Mouse (Mus musculus) midbrain, postnatal 0 days (tissue): ENCODE measurements around the gene Gpx6. TPM values are rescaled to one million over a fixed set of nuclear protein-coding genes. Genes with fewer than 3 reads are reported as not detected.

Experiments used
- ATAC-seq: fragments of 200-750 bp; cut with Nextera tagmentation; 2 replicates; pipeline ENCODE4 v1.8.0; 2017; ENCODE audit warnings: moderate number of reproducible peaks, mild to moderate bottlenecking, moderate TSS enrichment, moderate library complexity; ENCODE audit not compliant: low FRiP score
- DNase-seq: peaks from one replicate; pipeline ENCODE4 v3.0.0-alpha.2; 2015; ENCODE audit warnings: low spot score
- H3K27ac ChIP-seq: fragments of 300-500 bp; sonication (generic); 2 replicates; pipeline ENCODE4 v1.5.1; 2014; ENCODE audit warnings: low read depth, mild to moderate bottlenecking, low read length, mixed read lengths
- H3K27me3 ChIP-seq: fragments of 300-500 bp; sonication (generic); 2 replicates; pipeline ENCODE4 v1.6.1; 2014; ENCODE audit warnings: low read length, control low read depth, mixed read lengths; ENCODE audit not compliant: insufficient read depth
- H3K36me3 ChIP-seq: fragments of 300-500 bp; sonication (generic); 2 replicates; pipeline ENCODE4 v1.6.1; 2014; ENCODE audit warnings: low read length, control low read depth, mixed read lengths; ENCODE audit not compliant: insufficient read depth
- H3K4me1 ChIP-seq: fragments of 300-500 bp; sonication (generic); 2 replicates; pipeline ENCODE4 v1.6.1; 2014; ENCODE audit warnings: mild to moderate bottlenecking, control low read depth, antibody characterized with exemption, low read length, mixed read lengths; ENCODE audit not compliant: insufficient read depth
- H3K4me2 ChIP-seq: fragments of 300-500 bp; sonication (generic); 2 replicates; pipeline ENCODE4 v1.6.1; 2014; ENCODE audit warnings: low read depth, mild to moderate bottlenecking, low read length, mixed read lengths; ENCODE audit not compliant: poor library complexity, severe bottlenecking
- H3K4me3 ChIP-seq: fragments of 300-500 bp; sonication (generic); 2 replicates; pipeline ENCODE4 v1.5.1; 2014; ENCODE audit warnings: low read depth, mild to moderate bottlenecking, low read length, moderate library complexity
- H3K9ac ChIP-seq: fragments of 300-500 bp; sonication (generic); replicated peaks from 2 replicates; pipeline ENCODE4 v1.6.1; 2014; ENCODE audit warnings: mild to moderate bottlenecking, low read length, moderate library complexity, mixed read lengths; ENCODE audit not compliant: poor library complexity, severe bottlenecking
- H3K9me3 ChIP-seq: fragments of 300-500 bp; sonication (generic); 2 replicates; pipeline ENCODE4 v1.6.1; 2016; ENCODE audit warnings: low read length, control low read depth
- CTCF ChIP-seq: IDR thresholded peaks from 2 replicates; pipeline ENCODE4 v1.5.1; 2016; ENCODE audit warnings: antibody characterized with exemption, mild to moderate bottlenecking
- WGBS: fragments of 180-500 bp; shearing (Covaris S2); extraction: QIAGEN DNeasy Blood & Tissue Kit; methylation state at CpG from one replicate; pipeline ENCODE4 v1.1.7; 2014; 5-methylcytosine and 5-hydroxymethylcytosine counted together
- polyA plus RNA-seq: library from polyadenylated mRNA; unstranded; fragments of >200 nt; fragmentation: Nextera tagmentation; extraction: Ambion mirVana; gene quantifications from 2 replicates; pipeline ENCODE4 v1.2.1, GENCODE M21; 2015
- total RNA-seq: library from RNA; depleted of rRNA; stranded (reverse); fragments of >200 nt; gene quantifications from 2 replicates; pipeline ENCODE4 v1.2.3, GENCODE M21; 2014; rRNA removed

Gpx6 gene
- total RNA-seq (not detected in 2 replicates), polyA plus RNA-seq (0.26 and 0.58 TPM in 2 replicates)

GRCm38 (mm10) chr13:21311926-21312325 is at the start of gene Gpx6:
Gpx6 (plus strand) TSS chr13:21312125.
- no peak within 1 kb of the TSS for H3K27ac ChIP-seq
- no peaks in the 10 kb centered on the region for H3K27me3 ChIP-seq
- H3K9ac ChIP-seq = no peak within 1 kb of the TSS
- H3K36me3 ChIP-seq = no peaks in the 10 kb centered on the region
- no peaks in the 10 kb centered on the region for H3K4me1 ChIP-seq
- H3K9me3 ChIP-seq = no peaks in the 10 kb centered on the region
- no peak within 1 kb of the TSS for H3K4me3 ChIP-seq
- no peak within 1 kb of the TSS for H3K4me2 ChIP-seq
- no peak for DNase-seq
- 16% methylated on average over 3 of the region's 3 CpGs for WGBS
- no peak; the same call in 1 of the 2 replicates for ATAC-seq
- TF ChIP-seq CTCF = no peak

DNA sequence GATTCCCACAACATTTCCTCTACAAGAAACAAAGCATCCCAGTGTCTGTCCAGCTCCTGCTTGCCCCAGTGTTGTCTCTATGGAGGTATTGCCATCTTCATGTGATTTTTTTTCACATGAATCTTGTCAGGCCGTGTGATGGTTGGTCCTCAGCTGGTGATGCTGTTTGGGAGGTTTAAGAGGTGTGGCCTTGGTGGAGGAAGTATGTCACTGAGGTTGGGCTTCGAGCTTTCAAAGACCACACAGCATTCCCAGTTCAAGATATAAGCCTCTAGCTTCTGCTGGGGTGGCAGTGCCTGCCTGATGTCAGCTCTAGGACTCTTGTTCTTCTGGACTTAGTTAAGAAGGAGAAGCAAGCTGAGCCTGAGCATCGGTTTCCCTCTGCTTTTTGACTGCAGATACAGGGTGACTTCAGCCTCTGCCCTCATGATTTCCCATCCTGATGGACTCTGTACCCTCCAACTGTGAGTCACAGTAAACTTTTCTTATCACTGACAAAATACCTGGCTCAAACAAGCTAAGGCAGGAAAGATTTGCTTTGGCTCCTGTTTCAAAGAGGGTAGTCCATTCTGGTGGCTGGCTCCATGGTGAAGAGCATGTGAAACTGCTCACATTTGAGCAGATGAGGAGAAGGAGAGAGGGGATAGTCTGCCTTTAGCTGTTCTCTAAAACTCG is 49.0 kb upstream of the Gpx6 start:
- ATAC-seq (no peak), DNase-seq (no peak)
- no peaks in the 10 kb centered on the region for H3K4me1 ChIP-seq
- 80% methylated on average over 4 of the region's 4 CpGs for WGBS
- H3K4me2 ChIP-seq = no peak overlapping the region
- H3K4me3 ChIP-seq = no peak overlapping the region
- H3K36me3 ChIP-seq = no peaks in the 10 kb centered on the region
- no peak for TF ChIP-seq CTCF
- no peak overlapping the region for H3K9ac ChIP-seq
- H3K9me3 ChIP-seq = no peaks in the 10 kb centered on the region
- H3K27me3 ChIP-seq = peaks cover 5% of the 10 kb centered on the region; the same call in 1 of the 2 replicates
- H3K27ac ChIP-seq = no peak overlapping the region

GRCm38 (mm10) chr13:21263910-21264309 is 48.0 kb upstream of the Gpx6 start:
- no peak overlapping the region for H3K9ac ChIP-seq

GRCm38 (mm10) chr13:21264366-21264765 is 47.6 kb upstream of the Gpx6 start:
- Histone ChIP-seq H3K27me3 (peaks cover 5% of the 10 kb centered on the region; the same call in 1 of the 2 replicates), H3K27ac (no peak overlapping the region), H3K4me1 (no peaks in the 10 kb centered on the region), H3K36me3 (no peaks in the 10 kb centered on the region), H3K4me2 (peak overlapping the region; percentile 46), H3K9ac (no peak overlapping the region), H3K4me3 (peak overlapping the region; percentile 32), H3K9me3 (no peaks in the 10 kb centered on the region)
- TF ChIP-seq CTCF = no peak
- ATAC-seq (no peak), DNase-seq (peak; percentile 70)
- 4% methylated on average over 11 of the region's 11 CpGs for WGBS

More at GRCm38 (mm10) chr13:21263910-21264309, 48.0 kb upstream of the Gpx6 start:
- H3K27me3 ChIP-seq = peaks cover 5% of the 10 kb centered on the region; the same call in 1 of the 2 replicates
- H3K4me3 ChIP-seq = peak overlapping the region; percentile 32
- no peak for ATAC-seq
- no peak overlapping the region for H3K27ac ChIP-seq
- no peaks in the 10 kb centered on the region for H3K4me1 ChIP-seq
- no peaks in the 10 kb centered on the region for H3K36me3 ChIP-seq
- H3K9me3 ChIP-seq = no peaks in the 10 kb centered on the region
- 3% methylated on average over 11 of the region's 11 CpGs for WGBS
- DNase-seq = no peak
- no peak for TF ChIP-seq CTCF
- H3K4me2 ChIP-seq = peak overlapping the region; percentile 46

DNA sequence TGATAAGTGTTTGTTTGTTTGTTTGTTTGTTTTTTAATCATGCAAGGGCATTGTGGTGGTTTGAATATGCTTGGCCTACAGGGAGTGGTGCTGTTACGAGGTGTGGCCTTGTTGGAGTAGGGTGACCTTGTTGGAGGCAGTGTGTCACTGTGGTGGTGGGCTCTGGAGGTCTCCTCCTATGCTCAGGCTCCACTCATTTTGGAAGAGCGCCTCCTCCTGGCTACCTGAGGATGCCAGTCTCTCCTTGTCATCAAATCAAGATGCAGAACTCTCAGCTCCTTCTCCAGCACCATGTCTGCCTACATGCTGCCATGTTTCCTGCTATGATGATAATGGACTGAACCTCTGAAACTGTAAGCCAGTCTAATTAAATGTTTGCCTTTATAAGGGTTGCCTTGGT is 46.2 kb upstream of the Gpx6 start:
- Histone ChIP-seq H3K4me1 (no peaks in the 10 kb centered on the region), H3K27me3 (peaks cover 5% of the 10 kb centered on the region; the same call in 1 of the 2 replicates), H3K4me2 (no peak overlapping the region), H3K4me3 (no peak overlapping the region), H3K27ac (no peak overlapping the region), H3K9ac (no peak overlapping the region), H3K9me3 (no peaks in the 10 kb centered on the region), H3K36me3 (no peaks in the 10 kb centered on the region)
- ATAC-seq (no peak), DNase-seq (no peak)
- TF ChIP-seq CTCF = no peak
- WGBS = 51% methylated on average over 2 of the region's 2 CpGs

DNA sequence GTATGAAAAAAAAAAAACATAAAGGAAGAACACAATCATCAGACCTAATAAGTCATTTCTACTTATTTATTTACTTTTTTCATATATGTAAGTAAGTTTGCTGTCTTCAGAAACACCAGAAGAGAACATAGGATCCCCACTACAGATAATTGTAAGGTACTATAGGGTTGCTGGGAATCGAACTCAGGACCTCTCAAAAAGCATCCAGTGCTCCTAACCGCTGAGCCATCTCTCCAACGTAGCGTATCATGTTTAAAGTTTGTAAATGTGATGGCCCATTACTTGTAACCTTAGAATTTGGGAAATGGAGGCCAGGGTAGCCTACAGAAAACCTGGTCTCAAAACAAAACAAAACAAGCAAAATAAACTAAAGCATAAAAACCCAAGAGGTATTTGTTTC is 44.4 kb upstream of the Gpx6 start:
- TF ChIP-seq CTCF = no peak
- DNase-seq (no peak), ATAC-seq (no peak)
- Histone ChIP-seq H3K36me3 (no peaks in the 10 kb centered on the region), H3K4me2 (peak overlapping the region; percentile 22; the same call in 1 of the 2 replicates), H3K9ac (no peak overlapping the region), H3K9me3 (no peaks in the 10 kb centered on the region), H3K4me3 (peak overlapping the region; percentile 20; the same call in 1 of the 2 replicates), H3K27me3 (peaks cover 5% of the 10 kb centered on the region; the same call in 1 of the 2 replicates), H3K4me1 (no peaks in the 10 kb centered on the region), H3K27ac (no peak overlapping the region)
- WGBS = 20% methylated on average over 4 of the region's 4 CpGs
